Mouse (Mus musculus) natural killer cell, adult 2 months (primary cell): ENCODE data around the gene Glis2.

ENCODE experiments used
- DNase-seq, 2 experiments: peaks; one replicate each; pipeline ENCODE4 v3.0.0; 2022; ENCODE audit warnings: low spot score in 2 of 2

Glis2 gene

GRCm38 (mm10) chr16:4603453-4603837, 8.9 kb downstream of the Glis2 start:
- DNase-seq = no peak

GRCm38 (mm10) chr16:4604293-4604837, 9.9 kb downstream of the Glis2 start:
- no peak for DNase-seq

GRCm38 (mm10) chr16:4605514-4606131, 11.1 kb downstream of the Glis2 start:
- no peak for DNase-seq

GRCm38 (mm10) chr16:4606431-4607084, 12.0 kb downstream of the Glis2 start:
- DNase-seq = no peak

- peak; percentile 70 to 84 for DNase-seq
These were observed 13.5 kb downstream of the Glis2 start for GRCm38 (mm10) chr16:4607818-4608531.

- no peak for DNase-seq
These were observed 14.1 kb downstream of the Glis2 start for GRCm38 (mm10) chr16:4608532-4609059.

- no peak for DNase-seq
These were observed 16.7 kb downstream of the Glis2 start for GRCm38 (mm10) chr16:4611193-4611592.

- no peak for DNase-seq
These were observed 17.2 kb downstream of the Glis2 start for GRCm38 (mm10) chr16:4611676-4612075.

GRCm38 (mm10) chr16:4613736-4614135, 19.2 kb downstream of the Glis2 start:
- DNase-seq = no peak

- no peak for DNase-seq
These were observed 20.1 kb downstream of the Glis2 start for GRCm38 (mm10) chr16:4614639-4615038.

GRCm38 (mm10) chr16:4615297-4615696, 20.8 kb downstream of the Glis2 start:
- DNase-seq = no peak

GRCm38 (mm10) chr16:4616829-4617228, 22.3 kb downstream of the Glis2 start:
- DNase-seq = no peak

- no peak for DNase-seq
These were observed 29.6 kb downstream of the Glis2 start for GRCm38 (mm10) chr16:4624074-4624473.

GRCm38 (mm10) chr16:4624481-4625110, 30.1 kb downstream of the Glis2 start, which contains the start of gene Pam16:
Pam16 (minus strand) TSS chr16:4624988.
- DNase-seq = peak; percentile 80 to 84

- DNase-seq = no peak
These were observed 32.6 kb downstream of the Glis2 start for GRCm38 (mm10) chr16:4627105-4627504.

- DNase-seq = no peak
These were observed 34.4 kb downstream of the Glis2 start for GRCm38 (mm10) chr16:4628898-4629419.

- peak; percentile 65 to 81 for DNase-seq
These were observed 35.4 kb downstream of the Glis2 start for GRCm38 (mm10) chr16:4629950-4630349.

- no peak for DNase-seq
These were observed 37.5 kb downstream of the Glis2 start for GRCm38 (mm10) chr16:4632050-4632449.

- DNase-seq = no peak
These were observed 39.1 kb downstream of the Glis2 start for GRCm38 (mm10) chr16:4633661-4634060.

- DNase-seq = no peak
These were observed 40.2 kb downstream of the Glis2 start for GRCm38 (mm10) chr16:4634681-4635080.

GRCm38 (mm10) chr16:4635760-4636159, 41.2 kb downstream of the Glis2 start:
- DNase-seq = no peak
